Mouse (Mus musculus): ENCODE measurements around the gene Rad51.

Gene Rad51

DNA sequence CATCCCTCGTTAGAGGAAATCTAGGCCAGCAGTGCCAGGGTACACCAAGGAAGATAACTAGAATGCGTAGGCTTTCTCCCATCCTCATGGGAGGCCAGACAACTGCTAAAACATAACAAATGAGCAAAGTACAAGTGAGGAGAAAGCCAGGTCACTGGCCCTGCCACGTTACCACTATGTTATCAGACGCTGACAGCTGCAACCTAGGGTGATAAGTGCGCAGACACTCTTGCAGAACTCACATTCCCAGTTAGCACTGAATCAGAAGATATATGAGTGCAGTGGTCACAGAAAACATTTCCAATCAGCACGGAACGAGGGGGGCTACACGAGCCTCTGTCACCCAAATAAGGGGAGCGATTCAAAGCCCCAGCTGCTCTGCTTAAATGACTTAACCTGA lies 42.8 kb downstream of the Rad51 start:
- Histone ChIP-seq H3K36me3 (ENCODE audit: control insufficient read depth, insufficient read depth, low read length, poor library complexity, severe bottlenecking) (peaks cover 1% of the 10 kb centered on the region; the same call in 1 of the 2 replicates), H3K27me3 (ENCODE audit: control insufficient read depth, insufficient read depth, low read length, poor library complexity, severe bottlenecking) (no peaks in the 10 kb centered on the region; the same call in 1 of the 2 replicates)
- no peak for DNase-seq (ENCODE audit: low read depth, low spot score)

DNA sequence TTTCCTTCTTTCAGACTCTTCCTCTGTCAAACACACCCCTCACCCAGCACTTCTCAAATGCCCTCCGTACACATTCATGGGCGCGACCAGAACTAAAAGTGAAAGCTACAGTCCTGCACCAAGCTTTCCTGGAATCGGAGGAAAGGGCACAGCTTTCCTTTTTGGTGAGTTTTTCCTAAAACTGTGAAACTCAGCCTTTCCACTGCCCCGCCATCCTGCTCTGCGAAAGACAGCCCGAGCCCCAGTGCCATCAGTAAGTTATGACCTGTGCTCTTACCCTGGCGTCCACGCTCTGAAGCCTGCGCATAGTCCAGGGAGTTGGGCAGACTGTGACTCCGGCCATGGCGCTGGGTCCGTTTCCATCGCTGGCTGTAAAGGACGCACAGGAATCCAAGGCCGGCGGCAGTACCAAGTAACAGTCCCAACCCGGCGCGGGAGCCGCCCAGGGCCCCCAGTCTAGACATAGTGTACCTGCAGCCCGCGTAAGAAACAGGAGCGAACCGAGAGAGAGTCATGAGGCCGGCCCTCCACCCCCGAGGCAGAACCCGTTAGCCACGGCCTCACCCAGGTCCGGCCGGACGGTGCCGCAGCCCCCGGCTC lies 43.6 kb downstream of the Rad51 start:
- peaks cover 1% of the 10 kb centered on the region; the same call in 1 of the 2 replicates for H3K36me3 ChIP-seq (ENCODE audit: control insufficient read depth, insufficient read depth, low read length, poor library complexity, severe bottlenecking)
- H3K27me3 ChIP-seq (ENCODE audit: control insufficient read depth, insufficient read depth, low read length, poor library complexity, severe bottlenecking), result no peaks in the 10 kb centered on the region; the same call in 1 of the 2 replicates
- no peak for DNase-seq (ENCODE audit: low read depth, low spot score)

DNA sequence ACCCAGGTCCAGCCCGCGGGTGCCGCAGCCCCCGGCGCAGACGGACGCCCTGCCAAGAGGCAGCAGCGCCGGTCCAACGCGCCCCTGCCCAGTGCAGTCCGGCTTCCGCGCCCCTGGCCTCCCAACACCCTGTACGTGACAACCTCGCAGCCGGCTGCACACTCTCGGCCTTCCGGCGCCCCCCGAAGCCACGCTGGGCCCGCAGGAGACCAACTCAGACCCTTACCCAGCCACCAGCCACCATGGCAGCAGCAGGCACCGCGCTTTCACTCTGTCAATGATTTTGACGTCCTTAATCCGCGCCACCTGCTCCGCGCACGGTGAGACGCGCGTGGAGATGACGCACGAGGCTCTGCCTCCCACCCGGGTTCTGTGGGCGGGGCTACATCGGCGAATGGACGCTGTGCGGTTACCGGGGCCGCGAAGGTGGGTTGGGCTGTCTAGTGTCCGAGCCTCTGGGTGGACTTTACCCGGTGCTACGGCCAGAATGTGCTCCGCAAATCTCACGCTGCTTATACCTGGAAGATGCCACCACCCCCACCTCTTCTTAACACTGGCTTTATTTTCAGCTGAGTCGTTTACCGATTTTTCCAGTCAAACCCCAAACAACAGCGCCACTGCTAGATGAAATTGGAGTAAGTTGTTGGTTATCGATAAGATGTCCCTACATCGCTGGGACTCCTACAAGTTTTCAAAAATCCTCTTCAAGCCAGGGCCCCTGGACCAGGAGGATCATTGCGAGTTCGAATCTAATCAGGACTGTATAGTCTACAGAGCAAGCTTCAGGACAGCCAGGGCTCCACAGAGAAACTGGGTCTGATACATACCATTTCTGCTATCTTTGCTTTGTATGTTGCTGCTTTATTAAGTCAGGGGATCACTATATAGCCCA lies 44.3 kb downstream of the Rad51 start, which contains the start of gene Rmdn3:
TSS of gene Rmdn3 (minus strand) at position 354 of the 892 bp plus-strand sequence.
- DNase-seq (ENCODE audit: low read depth, low spot score), result peak; percentile 95
- peaks cover 1% of the 10 kb centered on the region; the same call in 1 of the 2 replicates for H3K36me3 ChIP-seq (ENCODE audit: control insufficient read depth, insufficient read depth, low read length, poor library complexity, severe bottlenecking)
- no peaks in the 10 kb centered on the region; the same call in 1 of the 2 replicates for H3K27me3 ChIP-seq (ENCODE audit: control insufficient read depth, insufficient read depth, low read length, poor library complexity, severe bottlenecking)

DNA sequence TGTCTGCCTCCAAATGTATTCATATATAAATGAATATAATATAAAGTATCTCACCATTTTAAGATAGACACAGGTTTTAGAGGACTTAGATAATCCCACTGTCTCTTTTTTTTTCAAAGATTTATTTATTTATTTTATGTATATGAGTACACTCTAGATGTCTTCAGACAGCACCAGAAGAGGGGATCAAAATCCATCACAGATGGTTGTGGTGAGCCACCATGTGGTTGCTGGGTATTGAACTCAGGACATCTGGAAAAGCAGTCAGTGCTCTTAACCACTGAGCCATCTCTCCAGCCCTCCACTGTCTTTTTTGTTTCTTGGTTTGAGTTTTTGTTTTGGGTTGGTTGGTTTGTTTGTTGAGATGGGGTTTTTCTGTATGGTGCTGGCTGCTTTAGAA lies 45.2 kb downstream of the Rad51 start:
- 0 out of 2 replicates have a peak, but pooled peaks cover 1% of the 10 kb centered on the region for H3K36me3 ChIP-seq (ENCODE audit: control insufficient read depth, insufficient read depth, low read length, poor library complexity, severe bottlenecking)
- no peaks in the 10 kb centered on the region; the same call in 1 of the 2 replicates for H3K27me3 ChIP-seq (ENCODE audit: control insufficient read depth, insufficient read depth, low read length, poor library complexity, severe bottlenecking)
- no peak for DNase-seq (ENCODE audit: low read depth, low spot score)

DNA sequence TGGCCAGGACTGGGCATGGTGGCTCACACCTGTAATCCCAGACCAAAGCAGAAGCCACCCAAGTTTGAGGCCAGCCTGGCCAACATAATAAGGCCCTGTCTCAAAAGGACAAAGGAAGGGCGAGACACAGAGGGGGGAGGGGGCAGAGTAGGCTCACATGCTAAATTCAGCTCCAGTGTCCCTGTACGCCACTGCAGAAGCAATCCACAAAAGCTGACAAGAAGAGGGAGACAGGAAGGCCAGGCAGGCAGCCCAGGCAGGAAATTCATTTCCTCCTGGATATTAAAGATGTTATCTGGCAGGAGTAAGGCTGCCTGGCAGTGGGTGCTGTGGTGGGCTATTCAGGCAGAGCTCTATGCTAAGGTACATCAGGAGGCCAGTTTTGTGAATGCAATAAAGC lies 48.7 kb downstream of the Rad51 start:
- no peak for DNase-seq (ENCODE audit: low read depth, low spot score)
- Histone ChIP-seq H3K36me3 (ENCODE audit: control insufficient read depth, insufficient read depth, low read length, poor library complexity, severe bottlenecking) (no peaks in the 10 kb centered on the region), H3K27me3 (ENCODE audit: control insufficient read depth, insufficient read depth, low read length, poor library complexity, severe bottlenecking) (no peaks in the 10 kb centered on the region; the same call in 1 of the 2 replicates)

DNA sequence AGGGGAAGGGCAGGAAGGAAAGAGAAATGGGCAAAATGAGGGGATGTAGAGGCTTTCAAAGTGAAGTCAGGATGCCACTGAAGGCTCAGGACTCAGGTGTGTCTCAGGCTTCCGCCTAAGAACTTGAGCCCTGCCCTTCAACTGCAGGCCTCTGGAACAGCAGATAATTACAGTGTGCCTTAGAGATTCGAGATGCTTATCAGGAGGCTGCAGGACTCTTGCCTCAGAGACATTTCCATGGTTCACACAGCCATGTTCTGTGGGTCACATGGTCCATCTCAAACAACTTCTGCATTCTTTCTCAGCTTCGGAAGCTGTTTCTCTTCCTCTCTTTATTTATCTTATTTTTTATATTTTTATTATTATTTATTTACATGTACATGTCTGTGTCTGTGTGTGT lies 50.5 kb downstream of the Rad51 start:
- Histone ChIP-seq H3K27me3 (ENCODE audit: control insufficient read depth, insufficient read depth, low read length, poor library complexity, severe bottlenecking) (peaks cover 3% of the 10 kb centered on the region), H3K36me3 (ENCODE audit: control insufficient read depth, insufficient read depth, low read length, poor library complexity, severe bottlenecking) (no peaks in the 10 kb centered on the region)
- no peak for DNase-seq (ENCODE audit: low read depth, low spot score)

DNA sequence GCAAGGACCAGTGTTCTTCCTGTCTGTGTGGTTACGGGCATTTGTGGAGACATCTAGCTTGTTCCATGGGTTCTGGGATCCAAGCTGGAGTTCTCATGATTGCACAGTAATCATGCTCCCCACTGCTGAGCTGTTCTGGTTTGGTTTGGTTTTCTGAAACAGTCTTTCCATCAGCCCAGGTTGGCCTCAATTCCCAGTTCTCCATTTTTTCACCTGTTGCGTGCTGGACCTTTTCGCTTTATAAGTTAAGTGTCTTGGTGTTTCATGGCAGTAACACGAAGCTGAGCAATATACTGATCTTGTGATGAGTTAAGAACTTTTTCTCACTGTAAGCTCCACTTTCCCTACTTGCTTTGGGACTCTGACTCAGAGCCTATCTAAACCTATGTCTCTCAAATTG lies 51.4 kb downstream of the Rad51 start:
- Histone ChIP-seq H3K27me3 (ENCODE audit: control insufficient read depth, insufficient read depth, low read length, poor library complexity, severe bottlenecking) (peaks cover 3% of the 10 kb centered on the region), H3K36me3 (ENCODE audit: control insufficient read depth, insufficient read depth, low read length, poor library complexity, severe bottlenecking) (no peaks in the 10 kb centered on the region)
- DNase-seq (ENCODE audit: low read depth, low spot score), result no peak

DNA sequence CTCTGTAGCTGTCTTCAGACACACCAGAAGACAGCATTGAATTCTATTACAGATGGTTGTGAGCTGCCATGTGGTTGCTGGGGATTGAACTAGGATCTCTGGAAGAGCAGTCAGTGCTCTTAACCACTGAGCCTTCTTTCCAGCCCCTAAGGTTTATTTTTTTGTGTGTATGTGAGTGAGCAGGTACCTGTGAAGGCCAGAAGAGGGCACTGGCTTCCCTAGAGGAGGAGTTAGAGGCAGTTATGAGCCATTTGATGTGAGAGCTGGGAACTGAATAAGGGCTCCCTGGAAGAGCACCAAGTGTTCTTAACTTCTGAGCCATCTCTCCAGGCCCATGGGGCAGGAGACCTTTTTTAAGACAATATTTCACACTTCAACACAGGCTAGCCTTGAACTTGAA lies 52.8 kb downstream of the Rad51 start:
- no peaks in the 10 kb centered on the region for H3K36me3 ChIP-seq (ENCODE audit: control insufficient read depth, insufficient read depth, low read length, poor library complexity, severe bottlenecking)
- peaks cover 3% of the 10 kb centered on the region for H3K27me3 ChIP-seq (ENCODE audit: control insufficient read depth, insufficient read depth, low read length, poor library complexity, severe bottlenecking)
- no peak for DNase-seq (ENCODE audit: low read depth, low spot score)

DNA sequence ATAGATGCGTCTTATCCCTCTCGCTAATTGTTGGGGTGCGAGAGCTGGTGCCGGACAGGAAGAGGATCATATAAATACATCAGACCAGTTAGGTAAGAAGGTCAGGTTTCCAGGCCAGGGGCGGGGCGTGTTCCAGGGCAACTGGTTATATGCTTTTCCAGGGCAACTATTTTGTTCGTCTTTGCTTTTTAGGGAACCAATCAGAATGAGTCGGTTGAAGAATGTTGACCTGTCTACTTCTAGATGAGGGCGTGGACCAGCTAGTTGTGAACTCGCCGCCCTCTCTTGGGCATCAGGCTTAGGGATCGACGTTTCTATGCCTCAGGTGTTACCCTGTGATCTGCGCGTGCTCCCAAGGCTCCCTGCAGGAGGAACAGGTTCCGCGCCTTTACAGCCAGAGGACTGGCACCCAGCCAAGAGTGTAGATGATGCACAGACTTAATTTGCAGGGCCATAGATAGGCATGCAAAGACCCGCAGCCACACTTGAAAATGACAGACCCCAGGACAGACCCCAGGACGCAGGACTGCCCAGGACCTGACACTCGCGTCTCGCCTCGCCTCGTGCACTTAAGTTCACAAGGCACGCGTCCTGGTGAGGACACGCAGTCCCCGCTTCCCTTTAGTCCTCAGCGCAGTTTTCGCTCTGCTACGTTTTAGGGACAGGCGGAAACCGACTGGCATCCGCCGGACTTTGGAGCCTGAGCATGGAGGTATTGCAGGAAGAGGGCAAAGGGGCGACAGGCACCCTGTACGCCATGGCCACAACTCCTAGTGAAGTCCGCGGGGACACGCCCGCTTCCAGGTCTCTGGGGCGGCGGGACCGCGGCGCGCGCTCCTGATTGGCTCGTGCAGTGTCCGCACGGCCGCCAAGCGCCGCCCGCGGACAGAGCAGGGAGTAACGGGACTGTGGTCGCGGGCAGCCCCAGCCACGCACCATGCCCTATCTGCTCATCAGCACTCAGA lies 54.6 kb downstream of the Rad51 start, which contains the start of gene Gchfr:
TSS of gene Gchfr (plus strand) at position 873 of the 965 bp plus-strand sequence.
- Histone ChIP-seq H3K36me3 (ENCODE audit: control insufficient read depth, insufficient read depth, low read length, poor library complexity, severe bottlenecking) (no peaks in the 10 kb centered on the region; the same call in 1 of the 2 replicates), H3K27me3 (ENCODE audit: control insufficient read depth, insufficient read depth, low read length, poor library complexity, severe bottlenecking) (peaks cover 3% of the 10 kb centered on the region)
- peak; percentile 55 for DNase-seq (ENCODE audit: low read depth, low spot score)

DNA sequence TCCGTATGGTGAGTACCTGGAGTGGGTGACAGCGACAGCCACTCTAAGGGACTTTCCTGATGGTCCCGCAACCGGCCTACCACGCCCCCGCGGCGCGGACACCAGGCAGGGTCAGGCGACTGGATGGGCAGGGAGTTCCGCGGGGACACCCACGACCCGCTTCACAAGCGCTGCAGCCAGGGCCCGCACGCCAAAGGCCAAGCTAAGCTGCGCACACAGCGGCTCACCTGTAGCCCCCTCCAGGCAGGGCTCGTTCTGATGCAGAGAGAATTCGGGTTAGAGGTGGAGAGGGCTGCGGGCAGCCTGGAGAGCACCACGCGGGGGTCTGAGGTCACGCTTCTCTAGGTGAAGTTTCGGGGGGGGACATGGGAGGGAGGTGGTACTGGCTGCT lies 55.3 kb downstream of the Rad51 start:
- Histone ChIP-seq H3K27me3 (ENCODE audit: control insufficient read depth, insufficient read depth, low read length, poor library complexity, severe bottlenecking) (peaks cover 3% of the 10 kb centered on the region), H3K36me3 (ENCODE audit: control insufficient read depth, insufficient read depth, low read length, poor library complexity, severe bottlenecking) (no peaks in the 10 kb centered on the region; the same call in 1 of the 2 replicates)
- DNase-seq (ENCODE audit: low read depth, low spot score), result no peak

DNA sequence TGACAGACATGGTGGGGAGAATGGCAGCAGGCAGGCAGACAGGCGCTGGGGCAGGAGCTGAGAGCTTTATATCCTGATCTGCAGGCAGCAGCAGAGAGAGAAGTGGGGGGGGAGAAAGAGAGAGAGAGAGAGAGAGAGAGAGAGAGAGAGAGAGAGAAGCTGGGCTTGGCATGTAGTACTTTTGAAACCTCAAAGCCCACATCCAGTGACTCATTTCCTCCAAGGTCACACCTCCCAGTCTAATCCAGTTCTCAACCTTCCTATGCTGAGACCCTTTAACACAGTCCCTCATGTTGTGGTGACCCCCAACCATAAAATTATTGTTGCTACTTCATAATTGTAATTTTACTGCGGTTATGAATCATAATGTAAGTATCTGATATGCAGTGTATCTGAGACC lies 57.7 kb downstream of the Rad51 start:
- DNase-seq (ENCODE audit: low read depth, low spot score), result no peak
- Histone ChIP-seq H3K36me3 (ENCODE audit: control insufficient read depth, insufficient read depth, low read length, poor library complexity, severe bottlenecking) (no peaks in the 10 kb centered on the region; the same call in 1 of the 2 replicates), H3K27me3 (ENCODE audit: control insufficient read depth, insufficient read depth, low read length, poor library complexity, severe bottlenecking) (peaks cover 3% of the 10 kb centered on the region)

DNA sequence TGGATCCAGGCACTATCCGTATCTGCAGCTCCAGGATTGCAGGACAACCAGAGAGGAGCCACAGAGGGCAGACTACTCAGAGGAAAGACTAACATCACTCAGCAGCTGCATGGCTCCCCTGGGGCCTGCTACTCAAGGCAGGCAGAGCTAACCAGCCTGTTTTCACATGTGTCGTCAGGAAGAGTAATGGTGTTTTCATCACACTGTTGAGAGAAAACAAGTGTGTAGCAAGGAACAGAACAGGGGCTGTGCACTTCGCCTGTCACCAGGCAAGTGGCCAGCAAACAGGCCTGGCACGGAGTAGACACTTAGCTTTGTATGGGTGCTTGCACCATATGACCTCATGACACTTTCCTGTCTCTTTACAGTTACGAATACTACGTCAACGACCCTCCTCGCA lies 59.0 kb downstream of the Rad51 start:
- no peak for DNase-seq (ENCODE audit: low read depth, low spot score)
- H3K27me3 ChIP-seq (ENCODE audit: control insufficient read depth, insufficient read depth, low read length, poor library complexity, severe bottlenecking), result peaks cover 3% of the 10 kb centered on the region
- peaks cover 1% of the 10 kb centered on the region for H3K36me3 ChIP-seq (ENCODE audit: control insufficient read depth, insufficient read depth, low read length, poor library complexity, severe bottlenecking)

DNA sequence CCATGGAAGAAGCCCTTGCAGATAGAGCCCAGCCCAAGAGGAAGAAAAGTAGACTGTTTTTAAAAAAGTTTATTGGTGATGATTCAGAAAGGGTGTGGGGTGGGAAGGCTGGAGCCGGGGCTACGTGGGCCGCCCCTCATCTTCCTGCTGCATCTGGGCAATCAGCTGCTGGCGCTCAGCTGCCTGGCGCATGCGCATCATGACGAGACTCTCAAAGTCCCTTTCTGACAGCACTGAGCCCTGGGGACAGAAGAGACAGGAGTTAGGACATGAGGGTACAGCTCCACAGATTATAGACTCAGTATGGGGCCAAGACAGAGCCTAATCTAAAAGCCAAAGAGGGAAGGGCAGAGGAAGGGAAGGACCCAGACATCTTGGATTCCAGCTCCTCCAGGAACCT lies 59.9 kb downstream of the Rad51 start:
- no peak for DNase-seq (ENCODE audit: low read depth, low spot score)
- Histone ChIP-seq H3K27me3 (ENCODE audit: control insufficient read depth, insufficient read depth, low read length, poor library complexity, severe bottlenecking) (peaks cover 3% of the 10 kb centered on the region; the same call in 1 of the 2 replicates), H3K36me3 (ENCODE audit: control insufficient read depth, insufficient read depth, low read length, poor library complexity, severe bottlenecking) (peaks cover 1% of the 10 kb centered on the region)

DNA sequence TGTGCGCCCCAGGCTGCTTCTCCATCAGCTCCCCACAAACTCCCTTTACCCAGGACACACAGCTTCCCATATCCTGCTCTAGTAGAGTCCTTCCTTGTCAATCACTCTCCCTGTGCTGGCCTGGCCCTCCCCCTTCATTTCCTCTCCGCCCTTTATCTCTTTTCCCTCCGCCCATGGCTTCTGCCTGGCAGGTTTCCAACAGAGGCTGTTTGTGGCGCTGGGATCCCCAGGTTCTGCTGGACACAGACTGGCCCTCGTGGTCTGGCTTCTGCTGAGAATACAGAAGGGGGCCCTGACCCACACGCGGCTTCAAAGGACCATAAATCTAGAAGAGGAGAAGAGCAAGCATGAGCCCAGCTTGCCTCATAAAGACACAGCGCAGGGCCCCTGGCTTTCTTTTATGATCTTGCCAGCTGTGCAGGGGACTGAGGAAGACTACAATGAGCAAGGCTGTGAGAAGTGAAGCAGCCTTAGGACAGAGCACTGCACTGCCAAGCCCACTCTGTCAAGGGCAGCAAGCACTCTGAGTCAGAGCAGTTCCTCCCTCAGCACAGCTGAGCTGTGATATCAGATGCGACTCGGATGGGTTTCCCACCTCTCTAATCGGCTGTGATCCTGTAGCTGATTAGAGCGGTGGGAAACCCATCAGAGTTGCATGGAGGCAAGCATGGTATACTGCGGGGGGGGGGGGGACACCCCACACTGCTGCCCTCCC lies 60.4 kb downstream of the Rad51 start:
- Histone ChIP-seq H3K36me3 (ENCODE audit: control insufficient read depth, insufficient read depth, low read length, poor library complexity, severe bottlenecking) (peaks cover 3% of the 10 kb centered on the region), H3K27me3 (ENCODE audit: control insufficient read depth, insufficient read depth, low read length, poor library complexity, severe bottlenecking) (no peaks in the 10 kb centered on the region; the same call in 1 of the 2 replicates)
- no peak for DNase-seq (ENCODE audit: low read depth, low spot score)

Measured in splenic B cell, adult 2 months (primary cell).